Mouse (Mus musculus) MEL (cell line): Measurements from ENCODE around the gene Esf1. TPM values are rescaled to one million over a fixed set of nuclear protein-coding genes. Genes with fewer than 3 reads are reported as not detected.

Source experiments
- DNase-seq: peaks from one replicate; pipeline ENCODE4 v3.0.0; 2011; ENCODE audit warnings: low read depth, low spot score
- H3K27ac ChIP-seq: 2 replicates; pipeline ENCODE4 v1.5.1; 2012; ENCODE audit warnings: low read depth, mild to moderate bottlenecking, control low read depth, low read length, moderate library complexity; ENCODE audit not compliant: control insufficient read depth
- H3K27me3 ChIP-seq, 2 experiments: fragments of 150-350 bp in 1 of 2; sonication (generic) in 1 of 2; 2 replicates each; pipeline ENCODE4 v1.6.1; 2012; ENCODE audit warnings: low read length in 2 of 2, mild to moderate bottlenecking in 2 of 2, improper control_type of control experiment in 1 of 2, moderate library complexity in 1 of 2; ENCODE audit not compliant: insufficient read depth in 2 of 2, control insufficient read depth in 1 of 2
- H3K36me3 ChIP-seq, 2 experiments: 2 replicates each; pipeline ENCODE4 v1.6.1; 2012 to 2014; ENCODE audit warnings: low read length in 2 of 2, improper control_type of control experiment in 1 of 2, inconsistent platforms in 1 of 2, mild to moderate bottlenecking in 1 of 2; ENCODE audit not compliant: insufficient read depth in 2 of 2, control insufficient read depth in 1 of 2
- H3K4me1 ChIP-seq, 2 experiments: fragments of 150-350 bp in 1 of 2; sonication (generic) in 1 of 2; 2 replicates each; pipeline ENCODE4 v1.6.1; 2012; ENCODE audit warnings: low read length in 2 of 2, improper control_type of control experiment in 1 of 2, mild to moderate bottlenecking in 1 of 2; ENCODE audit not compliant: insufficient read depth in 2 of 2, control insufficient read depth in 1 of 2
- H3K4me3 ChIP-seq, 2 experiments: fragments of 150-350 bp in 1 of 2; sonication (generic) in 1 of 2; 2 replicates each; pipeline ENCODE4 v1.5.1; 2012; ENCODE audit warnings: low read depth in 2 of 2, low read length in 2 of 2, mild to moderate bottlenecking in 2 of 2, moderate library complexity in 2 of 2, control low read depth in 1 of 2, improper control_type of control experiment in 1 of 2; ENCODE audit not compliant: control insufficient read depth in 1 of 2, insufficient read depth in 1 of 2
- H3K79me2 ChIP-seq: 2 replicates; pipeline ENCODE4 v1.6.1; 2012; ENCODE audit warnings: mild to moderate bottlenecking, low read length, moderate library complexity; ENCODE audit not compliant: control insufficient read depth, poor library complexity, insufficient read depth
- H3K9ac ChIP-seq: 2 replicates; pipeline ENCODE4 v1.6.1; 2012; ENCODE audit warnings: low read depth, mild to moderate bottlenecking, control low read depth, low read length, moderate library complexity; ENCODE audit not compliant: control insufficient read depth, poor library complexity, severe bottlenecking
- H3K9me3 ChIP-seq: fragments of 150-350 bp; sonication (generic); replicated peaks from 2 replicates; pipeline ENCODE4 v1.6.1; 2012; ENCODE audit warnings: mild to moderate bottlenecking, low read length, improper control_type of control experiment, moderate library complexity; ENCODE audit not compliant: insufficient read depth
- BHLHE40 ChIP-seq: IDR thresholded peaks from 2 replicates; pipeline ENCODE4 v1.6.1; 2012; ENCODE audit warnings: low read depth, mild to moderate bottlenecking, inconsistent platforms, low read length, improper control_type of control experiment, borderline replicate concordance
- CHD2 ChIP-seq: IDR thresholded peaks from 2 replicates; pipeline ENCODE4 v1.6.1; 2011; ENCODE audit warnings: low read length, improper control_type of control experiment
- CTCF ChIP-seq, 3 experiments: IDR thresholded peaks in 2 of 3; conservative IDR thresholded peaks in 1 of 3; 2 replicates each; pipeline ENCODE4 v1.5.1; 2011 to 2012; ENCODE audit warnings: low read length in 3 of 3, low read depth in 2 of 3, mild to moderate bottlenecking in 2 of 3, improper control_type of control experiment in 1 of 3, inconsistent platforms in 1 of 3, mixed read lengths in 1 of 3, moderate library complexity in 1 of 3; ENCODE audit not compliant: control insufficient read depth in 1 of 3, insufficient read depth in 1 of 3, poor library complexity in 1 of 3, severe bottlenecking in 1 of 3
- E2F4 ChIP-seq: IDR thresholded peaks from 2 replicates; pipeline ENCODE4 v1.6.1; 2011; ENCODE audit warnings: low read depth, low read length, improper control_type of control experiment, borderline replicate concordance
- ELF1 ChIP-seq: IDR thresholded peaks from 2 replicates; pipeline ENCODE4 v1.6.1; 2014; ENCODE audit warnings: low read depth, mild to moderate bottlenecking, inconsistent platforms, low read length, improper control_type of control experiment, moderate library complexity
- EP300 ChIP-seq, 2 experiments: IDR thresholded peaks; 2 replicates each; pipeline ENCODE4 v1.6.1; 2011; ENCODE audit warnings: improper control_type of control experiment in 2 of 2, low read length in 2 of 2, low read depth in 1 of 2, mild to moderate bottlenecking in 1 of 2
- ETS1 ChIP-seq: IDR thresholded peaks from 2 replicates; pipeline ENCODE4 v1.6.1; 2012; ENCODE audit warnings: low read depth, mild to moderate bottlenecking, inconsistent platforms, low read length, improper control_type of control experiment, moderate library complexity
- GABPA ChIP-seq: IDR thresholded peaks from 2 replicates; pipeline ENCODE4 v1.6.1; 2012; ENCODE audit warnings: low read depth, mild to moderate bottlenecking, inconsistent platforms, low read length, improper control_type of control experiment, moderate library complexity
- GATA1 ChIP-seq: IDR thresholded peaks from 2 replicates; pipeline ENCODE4 v1.6.1; 2011; ENCODE audit warnings: low read depth, low read length, improper control_type of control experiment
- HCFC1 ChIP-seq: IDR thresholded peaks from 2 replicates; pipeline ENCODE4 v1.6.1; 2012; ENCODE audit warnings: low read depth, mild to moderate bottlenecking, inconsistent platforms, low read length, improper control_type of control experiment, moderate library complexity
- JUND ChIP-seq: IDR thresholded peaks from 2 replicates; pipeline ENCODE4 v1.6.1; 2011; ENCODE audit warnings: low read depth, mild to moderate bottlenecking, improper control_type of control experiment, low read length
- KAT2A ChIP-seq: conservative IDR thresholded peaks from 2 replicates; pipeline ENCODE4 v1.6.1; 2012; ENCODE audit warnings: low read depth, low read length, improper control_type of control experiment, inconsistent platforms
- MAFK ChIP-seq: IDR thresholded peaks from 2 replicates; pipeline ENCODE4 v1.6.1; 2011; ENCODE audit warnings: low read depth, mild to moderate bottlenecking, low read length, improper control_type of control experiment, borderline replicate concordance
- MAX ChIP-seq: IDR thresholded peaks from 2 replicates; pipeline ENCODE4 v1.6.1; 2011; ENCODE audit warnings: low read length, improper control_type of control experiment
- MAZ ChIP-seq: IDR thresholded peaks from 2 replicates; pipeline ENCODE4 v1.6.1; 2012; ENCODE audit warnings: low read depth, mild to moderate bottlenecking, inconsistent platforms, low read length, improper control_type of control experiment
- MEF2A ChIP-seq: IDR thresholded peaks from 2 replicates; pipeline ENCODE4 v1.6.1; 2014; ENCODE audit warnings: low read depth, mild to moderate bottlenecking, inconsistent platforms, low read length, improper control_type of control experiment; ENCODE audit not compliant: poor library complexity, insufficient replicate concordance, severe bottlenecking; ENCODE audit errors: extremely low read depth
- MXI1 ChIP-seq: IDR thresholded peaks from 2 replicates; pipeline ENCODE4 v1.6.1; 2011; ENCODE audit warnings: mild to moderate bottlenecking, low read depth, low read length, improper control_type of control experiment
- MYB ChIP-seq: IDR thresholded peaks from 2 replicates; pipeline ENCODE4 v1.6.1; 2011; ENCODE audit warnings: mild to moderate bottlenecking, low read depth, low read length, improper control_type of control experiment
- MYC ChIP-seq: IDR thresholded peaks from 2 replicates; pipeline ENCODE4 v1.6.1; 2011; ENCODE audit warnings: low read depth, mild to moderate bottlenecking, low read length, improper control_type of control experiment, moderate library complexity
- NELFE ChIP-seq: IDR thresholded peaks from 2 replicates; pipeline ENCODE4 v1.6.1; 2011; ENCODE audit warnings: low read depth, low read length, improper control_type of control experiment
- NRF1 ChIP-seq: IDR thresholded peaks from 2 replicates; pipeline ENCODE4 v1.6.1; 2014; ENCODE audit warnings: low read depth, mild to moderate bottlenecking, inconsistent platforms, low read length, improper control_type of control experiment, moderate library complexity; ENCODE audit not compliant: poor library complexity, insufficient read depth, severe bottlenecking
- POLR2A ChIP-seq, 2 experiments: IDR thresholded peaks; 2 replicates each; pipeline ENCODE4 v1.6.1; 2011 to 2012; ENCODE audit warnings: low read length in 2 of 2, mild to moderate bottlenecking in 2 of 2, control low read depth in 1 of 2, improper control_type of control experiment in 1 of 2, low read depth in 1 of 2, moderate library complexity in 1 of 2; ENCODE audit not compliant: control insufficient read depth in 1 of 2, insufficient read depth in 1 of 2, poor library complexity in 1 of 2
- POLR2AphosphoS2 ChIP-seq: IDR thresholded peaks from 2 replicates; pipeline ENCODE4 v1.6.1; 2011; ENCODE audit warnings: low read length, improper control_type of control experiment
- POLR2AphosphoS5 ChIP-seq: IDR thresholded peaks from 2 replicates; pipeline ENCODE4 v1.6.1; 2012; ENCODE audit warnings: low read depth, borderline replicate concordance, mild to moderate bottlenecking, inconsistent platforms, low read length, moderate library complexity, mixed read lengths
- RAD21 ChIP-seq: IDR thresholded peaks from 2 replicates; pipeline ENCODE4 v1.6.1; 2011; ENCODE audit warnings: mild to moderate bottlenecking, low read depth, low read length, improper control_type of control experiment
- RCOR1 ChIP-seq: IDR thresholded peaks from 2 replicates; pipeline ENCODE4 v1.6.1; 2012; ENCODE audit warnings: low read depth, mild to moderate bottlenecking, inconsistent platforms, low read length, improper control_type of control experiment
- SIN3A ChIP-seq: IDR thresholded peaks from 2 replicates; pipeline ENCODE4 v1.6.1; 2012; ENCODE audit warnings: low read length, improper control_type of control experiment, inconsistent platforms
- SMC3 ChIP-seq: IDR thresholded peaks from 2 replicates; pipeline ENCODE4 v1.6.1; 2011; ENCODE audit warnings: low read depth, low read length, improper control_type of control experiment
- TAL1 ChIP-seq: IDR thresholded peaks from 2 replicates; pipeline ENCODE4 v1.6.1; 2012; ENCODE audit warnings: mild to moderate bottlenecking, inconsistent platforms, low read length, moderate library complexity, mixed read lengths
- TBP ChIP-seq: IDR thresholded peaks from 2 replicates; pipeline ENCODE4 v1.8.0; 2011; ENCODE audit warnings: low read depth, low read length, improper control_type of control experiment
- TCF12 ChIP-seq: IDR thresholded peaks from 2 replicates; pipeline ENCODE4 v1.6.1; 2014; ENCODE audit warnings: low read depth, mild to moderate bottlenecking, inconsistent platforms, low read length, improper control_type of control experiment, moderate library complexity
- USF1 ChIP-seq: IDR thresholded peaks from 2 replicates; pipeline ENCODE4 v1.6.1; 2014; ENCODE audit warnings: low read depth, mild to moderate bottlenecking, inconsistent platforms, low read length, improper control_type of control experiment, moderate library complexity
- USF2 ChIP-seq, 2 experiments: IDR thresholded peaks; 2 replicates each; pipeline ENCODE4 v1.6.1; 2011 to 2012; ENCODE audit warnings: improper control_type of control experiment in 2 of 2, low read length in 2 of 2, borderline replicate concordance in 1 of 2, inconsistent platforms in 1 of 2, low read depth in 1 of 2, mild to moderate bottlenecking in 1 of 2; ENCODE audit not compliant: insufficient read depth in 1 of 2
- ZC3H11A ChIP-seq: IDR thresholded peaks from 2 replicates; pipeline ENCODE4 v1.6.1; 2012; ENCODE audit warnings: low read depth, mild to moderate bottlenecking, inconsistent platforms, low read length, improper control_type of control experiment
- ZKSCAN1 ChIP-seq: IDR thresholded peaks from 2 replicates; pipeline ENCODE4 v1.6.1; 2012; ENCODE audit warnings: low read depth, mild to moderate bottlenecking, inconsistent platforms, low read length, improper control_type of control experiment, moderate library complexity
- ZMIZ1 ChIP-seq: IDR thresholded peaks from 2 replicates; pipeline ENCODE4 v1.6.1; 2012; ENCODE audit warnings: low read depth, mild to moderate bottlenecking, inconsistent platforms, low read length, improper control_type of control experiment, moderate library complexity
- polyA plus RNA-seq, 2 experiments: library from polyadenylated mRNA; stranded (reverse) in 1 of 2; unstranded in 1 of 2; fragments of >175 nt in 1 of 2; fragments of >200 nt in 1 of 2; gene quantifications; 2 replicates each; pipeline versions ENCODE4 v1.2.1 to v1.2.4; 2012; ENCODE audit warnings: low replicate concordance in 2 of 2, low read depth in 1 of 2; ENCODE audit not compliant: insufficient read length in 2 of 2, insufficient read depth in 1 of 2, missing spikeins in 1 of 2
- total RNA-seq: library from RNA; depleted of rRNA; stranded (reverse); fragments of 300-350 nt; gene quantifications from 2 replicates; pipeline ENCODE4 v1.2.3, GENCODE M21; 2012

The Esf1 gene
- total and polyA plus RNA-seq, 3 experiments, result 25.8 to 31.0 TPM; not detected in 1

GRCm38 (mm10) chr2:140080747-140081577 lies 89.4 kb downstream of the Esf1 start:
- H3K9me3 ChIP-seq, result no peaks in the 10 kb centered on the region
- peak overlapping the region in 1 of 2 experiments; percentile 7; a peak in 2 of 4 replicates for H3K4me3 ChIP-seq
- H3K27ac ChIP-seq, result peak overlapping the region; percentile 92
- no peaks in the 10 kb centered on the region for H3K27me3 ChIP-seq
- H3K79me2 ChIP-seq, result no peaks in the 10 kb centered on the region
- peak overlapping the region; percentile 44 for H3K9ac ChIP-seq
- peaks cover 36 to 44% of the 10 kb centered on the region in 2 experiments for H3K4me1 ChIP-seq
- DNase-seq, result peak; percentile 90
- H3K36me3 ChIP-seq, result peaks cover 0 to 42% of the 10 kb centered on the region in 2 experiments; a peak in 2 of 4 replicates
- peak; percentile 85 for TF ChIP-seq ETS1
- peak; percentile 74 for TF ChIP-seq TCF12
- TF ChIP-seq TAL1, result no peak
- no peak for TF ChIP-seq MEF2A
- no peak for TF ChIP-seq ZKSCAN1
- TF ChIP-seq NELFE, result 0 out of 2 replicates have a peak, but pooled peaks have one; percentile 34
- no peak for TF ChIP-seq ZC3H11A
- TF ChIP-seq TBP, result peak; percentile 77
- TF ChIP-seq USF2 (IDR thresholded peaks at IDR 0.05; ENCODE audit: borderline replicate concordance in 1 of 2, insufficient read depth in 1 of 2, low read depth in 1 of 2, low read length in 2 of 2), result no peak
- TF ChIP-seq CHD2, result no peak
- peak; percentile 69; the same call in 1 of the 2 replicates for TF ChIP-seq POLR2AphosphoS2
- TF ChIP-seq USF1, result no peak
- TF ChIP-seq GATA1, result peak; percentile 80
- TF ChIP-seq EP300 (IDR thresholded peaks at IDR 0.05; ENCODE audit: low read depth in 1 of 2, low read length in 2 of 2), result peak; percentile 91 to 93
- peak; percentile 21 for TF ChIP-seq MXI1
- TF ChIP-seq CTCF (IDR thresholded peaks at IDR 0.05 in 2 of 3, conservative IDR thresholded peaks at IDR 0.05 in 1 of 3; ENCODE audit: control insufficient read depth in 1 of 3, insufficient read depth in 1 of 3, low read depth in 2 of 3, low read length in 3 of 3, poor library complexity in 1 of 3, severe bottlenecking in 1 of 3), result no peak
- TF ChIP-seq HCFC1, result no peak
- TF ChIP-seq ELF1, result no peak
- no peak for TF ChIP-seq RAD21
- TF ChIP-seq E2F4, result no peak
- TF ChIP-seq MAX, result no peak
- peak; percentile 81 for TF ChIP-seq MYB
- TF ChIP-seq JUND, result peak; percentile 74; the same call in 1 of the 2 replicates
- TF ChIP-seq GABPA, result peak; percentile 100
- TF ChIP-seq POLR2A (IDR thresholded peaks at IDR 0.05; ENCODE audit: control insufficient read depth in 1 of 2, insufficient read depth in 1 of 2, low read depth in 1 of 2, low read length in 2 of 2, poor library complexity in 1 of 2), result peak in 1 of 2 experiments; percentile 68; a peak in 2 of 4 replicates
- peak; percentile 83 for TF ChIP-seq MYC
- TF ChIP-seq SIN3A, result no peak; the same call in 1 of the 2 replicates
- no peak for TF ChIP-seq NRF1
- 0 out of 2 replicates have a peak, but pooled peaks have one; percentile 68 for TF ChIP-seq MAFK
- no peak for TF ChIP-seq BHLHE40
- no peak for TF ChIP-seq KAT2A
- no peak for TF ChIP-seq MAZ
- TF ChIP-seq POLR2AphosphoS5, result no peak
- TF ChIP-seq ZMIZ1, result no peak
- TF ChIP-seq RCOR1, result no peak
- no peak for TF ChIP-seq SMC3
